Mouse (Mus musculus): ENCODE results near the gene Aldh3b1. TPM values are rescaled to one million over a fixed set of nuclear protein-coding genes. Genes with fewer than 3 reads are reported as not detected.

Aldh3b1 gene
- polyA plus RNA-seq, 1 experiment from 2014 or later = 4.1 TPM

DNA sequence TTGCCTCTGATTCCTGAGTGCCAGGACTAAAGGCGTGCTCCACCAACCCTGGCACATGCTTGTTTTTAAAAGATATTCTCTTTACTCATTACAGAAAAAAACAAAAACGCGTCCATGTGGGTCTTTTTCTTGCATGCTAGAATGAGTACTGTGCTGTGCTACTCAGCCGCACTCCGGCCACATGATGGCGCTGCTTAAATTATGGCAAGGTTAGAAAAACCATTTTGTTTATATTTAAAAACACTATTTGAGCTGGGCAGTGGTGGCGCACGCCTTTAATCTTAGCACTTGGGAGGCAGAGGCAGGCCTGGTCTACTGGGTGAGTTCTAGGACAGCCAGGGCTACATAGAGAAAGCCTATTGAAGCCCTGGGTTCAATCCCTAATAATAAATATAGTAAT, 39.4 kb downstream of the Aldh3b1 start:
- H3K9me3 ChIP-seq (replicated peaks) = no peaks in the 10 kb centered on the region
- peaks cover 97% of the 10 kb centered on the region for H3K36me3 ChIP-seq
- 85% methylated on average over 8 of the region's 8 CpGs for WGBS
- H3K27me3 ChIP-seq = no peaks in the 10 kb centered on the region
- ATAC-seq (replicated peaks; ENCODE audit: low FRiP score) = no peak
- H3K4me2 ChIP-seq = no peak overlapping the region
- no peaks in the 10 kb centered on the region for H3K4me1 ChIP-seq
- no peak overlapping the region for H3K27ac ChIP-seq
- H3K4me3 ChIP-seq (replicated peaks) = no peak overlapping the region
- no peak overlapping the region for H3K9ac ChIP-seq

DNA sequence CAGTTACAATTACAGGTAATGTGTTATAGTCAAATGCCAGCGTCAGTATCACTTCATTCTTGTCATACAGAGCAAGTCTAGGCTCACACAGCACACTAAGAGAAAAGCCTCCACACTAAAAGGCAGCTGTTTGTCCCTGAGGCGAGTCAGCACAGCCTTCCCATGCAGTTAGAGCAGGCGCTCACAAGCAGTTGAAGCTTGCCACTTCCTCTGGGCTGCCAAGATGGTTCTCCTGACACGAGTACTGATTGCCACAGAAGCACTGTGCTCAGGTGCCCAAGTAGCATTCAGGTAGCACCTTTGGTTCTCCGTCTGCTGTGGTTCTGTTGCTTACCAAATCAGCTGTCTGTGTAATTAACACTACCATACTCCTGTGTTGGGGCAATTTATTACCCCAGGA, 40.5 kb downstream of the Aldh3b1 start:
- WGBS = 95% methylated on average over 5 of the region's 5 CpGs

DNA sequence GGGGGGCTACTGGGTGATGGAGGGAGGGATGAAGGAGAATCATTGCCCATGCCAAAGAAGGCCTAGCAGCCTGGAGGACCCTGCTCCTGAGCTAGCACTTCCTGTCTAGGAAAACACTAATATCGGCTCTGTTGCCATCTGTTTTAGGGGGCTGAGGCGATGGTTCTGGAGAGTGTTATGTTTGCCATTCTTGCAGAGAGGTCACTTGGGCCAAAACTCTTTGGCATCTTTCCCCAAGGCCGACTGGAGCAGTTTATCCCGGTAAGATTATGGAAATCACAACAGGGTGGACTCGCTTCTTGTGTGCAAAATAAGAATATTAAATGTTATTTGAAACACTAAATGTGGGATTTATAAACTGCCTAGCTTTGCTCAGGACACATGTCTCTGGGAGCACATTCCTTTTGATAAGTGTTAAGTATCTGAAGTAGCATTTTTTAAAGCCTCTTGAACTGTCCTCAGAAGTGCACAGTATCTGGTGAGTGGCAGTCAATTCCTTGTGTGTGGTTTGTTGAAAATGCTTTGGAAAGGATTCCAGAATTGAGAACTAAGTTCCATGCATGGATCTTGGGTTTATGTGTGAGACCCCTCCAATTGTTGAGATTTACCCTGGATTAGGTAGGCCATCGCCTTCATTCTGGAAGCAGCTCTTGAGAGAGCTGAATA, 45.1 kb downstream of the Aldh3b1 start:
- Histone ChIP-seq H3K36me3 (peaks cover 47% of the 10 kb centered on the region), H3K27ac (no peak overlapping the region), H3K4me2 (no peak overlapping the region), H3K9me3 (replicated peaks) (no peaks in the 10 kb centered on the region), H3K9ac (no peak overlapping the region), H3K4me3 (replicated peaks) (no peak overlapping the region), H3K27me3 (no peaks in the 10 kb centered on the region), H3K4me1 (no peaks in the 10 kb centered on the region)
- whole genome bisulfite sequencing = 77% methylated on average over 6 of the region's 6 CpGs
- no peak for ATAC-seq (replicated peaks; ENCODE audit: low FRiP score)

More for the DNA sequence above, 40.5 kb downstream of the Aldh3b1 start:
- ATAC-seq (replicated peaks; ENCODE audit: low FRiP score) = no peak
- no peaks in the 10 kb centered on the region for H3K9me3 ChIP-seq (replicated peaks)
- peaks cover 93% of the 10 kb centered on the region for H3K36me3 ChIP-seq
- H3K4me2 ChIP-seq = no peak overlapping the region
- no peak overlapping the region for H3K4me3 ChIP-seq (replicated peaks)
- H3K4me1 ChIP-seq = no peaks in the 10 kb centered on the region
- H3K27me3 ChIP-seq = no peaks in the 10 kb centered on the region
- no peak overlapping the region for H3K9ac ChIP-seq
- H3K27ac ChIP-seq = no peak overlapping the region

DNA sequence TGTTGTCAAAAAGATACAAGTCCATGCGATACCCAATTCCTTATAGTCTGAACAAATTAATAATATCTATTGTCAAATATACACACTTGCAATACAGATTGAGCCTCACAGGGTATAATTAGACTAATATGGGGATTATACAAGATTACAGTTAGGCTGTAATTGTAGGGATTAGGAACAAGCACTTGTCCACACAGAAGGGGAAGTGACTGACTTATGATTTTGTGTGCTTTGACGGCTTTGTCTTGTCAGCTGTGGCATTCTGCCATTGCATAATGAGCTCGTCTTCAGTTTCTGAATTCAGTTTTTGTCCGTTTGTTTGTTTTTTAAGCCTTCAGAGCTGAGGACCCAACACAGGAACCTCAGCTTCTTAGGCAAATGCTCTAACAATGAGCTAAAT, 47.4 kb downstream of the Aldh3b1 start:
- no peak overlapping the region for H3K4me2 ChIP-seq
- H3K27me3 ChIP-seq = no peaks in the 10 kb centered on the region
- no peak overlapping the region for H3K4me3 ChIP-seq (replicated peaks)
- no peaks in the 10 kb centered on the region for H3K9me3 ChIP-seq (replicated peaks)
- H3K4me1 ChIP-seq = no peaks in the 10 kb centered on the region
- ATAC-seq (replicated peaks; ENCODE audit: low FRiP score) = no peak
- peaks cover 30% of the 10 kb centered on the region for H3K36me3 ChIP-seq
- no peak overlapping the region for H3K27ac ChIP-seq
- WGBS = 83% methylated on average over 4 of the region's 4 CpGs
- no peak overlapping the region for H3K9ac ChIP-seq

DNA sequence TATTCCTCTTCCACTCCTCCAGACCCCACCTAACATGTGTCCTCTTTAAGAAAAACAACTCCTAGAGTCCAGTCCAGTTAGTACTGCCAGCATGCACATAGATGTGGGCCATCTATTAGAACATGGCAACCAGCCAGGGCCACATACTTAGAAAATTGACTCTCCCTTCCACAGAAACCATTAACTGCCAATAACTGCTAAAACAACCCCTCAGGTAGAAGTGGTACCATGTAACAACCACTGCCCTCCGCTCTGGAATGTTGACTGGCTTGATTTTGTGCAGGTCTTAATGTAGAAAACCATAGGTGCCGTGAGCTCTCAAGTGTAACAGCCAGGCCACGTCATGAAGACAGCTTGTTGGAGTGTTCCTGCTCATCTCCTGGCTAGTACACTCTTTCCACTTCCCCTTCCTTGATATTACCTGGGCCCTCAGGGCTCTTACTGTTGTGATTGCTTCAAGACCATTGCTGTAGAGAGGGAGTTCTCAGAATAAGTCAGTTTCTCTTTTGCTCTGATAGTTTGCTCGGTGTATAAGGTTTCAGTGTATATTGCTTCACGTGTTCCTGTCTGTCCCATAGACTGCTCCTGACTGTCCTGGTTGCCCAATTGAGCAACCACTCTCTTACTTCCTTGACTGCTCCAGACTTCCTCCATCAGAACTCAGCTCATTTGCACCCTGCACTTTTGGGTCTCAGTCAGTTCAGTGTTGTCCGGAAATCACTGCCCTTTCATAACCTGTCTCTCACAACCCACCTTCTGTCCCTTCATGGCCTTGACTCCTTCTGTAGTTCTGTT, 49.4 kb downstream of the Aldh3b1 start:
- 75% methylated on average over 6 of the region's 6 CpGs for WGBS
- H3K27me3 ChIP-seq = no peaks in the 10 kb centered on the region
- H3K4me3 ChIP-seq (replicated peaks) = no peak overlapping the region
- H3K9me3 ChIP-seq (replicated peaks) = no peaks in the 10 kb centered on the region
- ATAC-seq (replicated peaks; ENCODE audit: low FRiP score) = no peak
- no peaks in the 10 kb centered on the region for H3K4me1 ChIP-seq
- no peak overlapping the region for H3K9ac ChIP-seq
- H3K4me2 ChIP-seq = no peak overlapping the region
- no peak overlapping the region for H3K27ac ChIP-seq
- peaks cover 30% of the 10 kb centered on the region for H3K36me3 ChIP-seq

DNA sequence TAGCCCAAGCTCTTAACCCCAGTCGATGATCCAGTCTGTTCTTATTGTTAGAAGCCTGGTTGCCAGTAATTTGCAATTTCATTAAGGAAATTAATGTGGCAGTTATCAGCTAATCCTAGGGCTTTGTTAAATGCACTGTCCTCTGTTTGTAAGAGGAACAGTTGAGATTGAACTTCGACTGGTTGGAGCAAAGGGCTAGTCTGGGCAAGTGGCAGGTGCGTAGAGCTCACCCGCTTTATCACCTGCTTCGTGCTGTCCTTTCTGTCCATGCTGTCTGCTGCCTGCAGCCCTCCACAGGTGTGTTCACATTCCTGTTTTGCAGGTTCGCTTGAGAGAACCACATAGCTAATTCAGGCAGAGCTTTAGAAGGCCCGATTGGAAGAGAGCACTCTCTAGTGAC, 54.6 kb downstream of the Aldh3b1 start:
- no peak overlapping the region for H3K4me2 ChIP-seq
- 88% methylated on average over 7 of the region's 7 CpGs for WGBS
- H3K27me3 ChIP-seq = no peaks in the 10 kb centered on the region
- H3K27ac ChIP-seq = no peak overlapping the region
- 0 out of 2 replicates have a peak, but pooled peaks cover 3% of the 10 kb centered on the region for H3K4me1 ChIP-seq
- H3K4me3 ChIP-seq (replicated peaks) = no peak overlapping the region
- no peaks in the 10 kb centered on the region for H3K9me3 ChIP-seq (replicated peaks)
- peaks cover 33% of the 10 kb centered on the region for H3K36me3 ChIP-seq
- no peak overlapping the region for H3K9ac ChIP-seq
- no peak for ATAC-seq (replicated peaks; ENCODE audit: low FRiP score)

DNA sequence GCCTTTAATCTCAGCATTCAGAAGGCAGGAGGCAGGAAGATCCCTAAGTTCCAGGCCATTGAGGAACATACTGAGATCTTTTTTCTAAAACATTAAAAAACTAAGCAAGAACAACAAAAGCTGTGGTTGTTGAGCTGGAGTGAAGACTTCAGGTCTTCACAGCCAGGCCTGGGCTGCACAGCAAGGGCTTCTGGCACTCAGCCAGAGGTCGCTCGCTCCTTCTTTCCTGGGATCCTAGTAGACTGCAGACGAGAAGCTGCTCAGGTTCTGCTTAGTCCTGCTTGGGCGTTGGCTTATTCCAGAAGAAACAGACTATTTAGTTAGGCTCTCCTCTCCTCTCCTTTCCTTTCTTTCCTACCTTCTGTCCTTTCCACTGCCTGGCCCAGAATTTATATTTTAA, 57.2 kb downstream of the Aldh3b1 start:
- H3K9ac ChIP-seq = no peak overlapping the region
- H3K27ac ChIP-seq = no peak overlapping the region
- WGBS = 57% methylated on average over 4 of the region's 4 CpGs
- H3K36me3 ChIP-seq = peaks cover 31% of the 10 kb centered on the region
- H3K4me1 ChIP-seq = 0 out of 2 replicates have a peak, but pooled peaks cover 3% of the 10 kb centered on the region
- H3K4me2 ChIP-seq = no peak overlapping the region
- no peaks in the 10 kb centered on the region for H3K9me3 ChIP-seq (replicated peaks)
- H3K4me3 ChIP-seq (replicated peaks) = no peak overlapping the region
- H3K27me3 ChIP-seq = no peaks in the 10 kb centered on the region
- no peak for ATAC-seq (replicated peaks; ENCODE audit: low FRiP score)

DNA sequence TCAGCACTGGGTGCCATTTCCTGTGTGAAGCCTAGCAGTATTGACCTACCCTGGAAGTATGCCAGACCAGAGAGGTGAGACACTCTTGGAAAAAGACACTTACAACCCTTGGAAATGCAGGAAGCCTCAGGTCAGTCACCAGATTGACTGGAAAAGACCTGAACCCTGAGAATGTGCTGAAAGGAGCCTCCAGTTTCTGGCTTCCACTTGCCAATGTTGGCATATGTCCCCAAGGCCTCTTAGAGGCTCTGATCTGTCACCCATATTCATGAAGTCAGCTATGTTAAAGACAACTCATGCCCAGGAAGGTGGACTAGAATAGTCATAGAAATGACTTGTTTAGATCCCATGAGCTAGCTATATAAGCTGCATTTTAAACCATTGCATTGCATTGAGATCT, 58.1 kb downstream of the Aldh3b1 start:
- Histone ChIP-seq H3K9me3 (replicated peaks) (no peaks in the 10 kb centered on the region), H3K4me1 (0 out of 2 replicates have a peak, but pooled peaks cover 3% of the 10 kb centered on the region), H3K27me3 (no peaks in the 10 kb centered on the region)

DNA sequence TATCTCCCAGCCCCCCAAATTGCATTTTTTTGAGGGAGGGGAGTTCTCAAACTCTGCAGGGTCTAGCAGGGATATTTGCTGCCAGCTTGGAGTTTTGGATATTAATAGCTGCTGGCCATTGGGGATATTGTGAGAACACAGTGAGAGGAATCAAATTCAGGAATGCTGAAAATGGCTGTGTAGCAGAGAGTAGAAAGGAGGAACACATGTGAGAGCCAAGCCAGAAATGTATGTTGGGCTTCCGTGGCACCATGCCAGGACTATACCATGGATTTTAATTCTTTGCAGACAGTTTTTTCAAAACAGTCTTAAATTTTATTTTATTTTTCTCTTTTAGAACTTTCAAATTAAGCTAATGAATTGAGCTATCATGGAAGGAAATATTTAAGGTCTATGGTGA, 61.3 kb downstream of the Aldh3b1 start:
- Histone ChIP-seq H3K4me2 (no peak overlapping the region), H3K4me1 (0 out of 2 replicates have a peak, but pooled peaks cover 3% of the 10 kb centered on the region), H3K36me3 (peaks cover 35% of the 10 kb centered on the region), H3K9ac (no peak overlapping the region), H3K27ac (no peak overlapping the region), H3K4me3 (replicated peaks) (no peak overlapping the region), H3K9me3 (replicated peaks) (0 out of 2 replicates have a peak, but pooled peaks cover 3% of the 10 kb centered on the region), H3K27me3 (no peaks in the 10 kb centered on the region)
- WGBS = 91% methylated on average over 1 of the region's 1 CpGs
- no peak for ATAC-seq (replicated peaks; ENCODE audit: low FRiP score)

More for the DNA sequence above, 58.1 kb downstream of the Aldh3b1 start:
- Histone ChIP-seq H3K36me3 (peaks cover 31% of the 10 kb centered on the region), H3K4me3 (replicated peaks) (no peak overlapping the region), H3K9ac (no peak overlapping the region), H3K4me2 (no peak overlapping the region), H3K27ac (no peak overlapping the region)
- ATAC-seq (replicated peaks; ENCODE audit: low FRiP score) = no peak

DNA sequence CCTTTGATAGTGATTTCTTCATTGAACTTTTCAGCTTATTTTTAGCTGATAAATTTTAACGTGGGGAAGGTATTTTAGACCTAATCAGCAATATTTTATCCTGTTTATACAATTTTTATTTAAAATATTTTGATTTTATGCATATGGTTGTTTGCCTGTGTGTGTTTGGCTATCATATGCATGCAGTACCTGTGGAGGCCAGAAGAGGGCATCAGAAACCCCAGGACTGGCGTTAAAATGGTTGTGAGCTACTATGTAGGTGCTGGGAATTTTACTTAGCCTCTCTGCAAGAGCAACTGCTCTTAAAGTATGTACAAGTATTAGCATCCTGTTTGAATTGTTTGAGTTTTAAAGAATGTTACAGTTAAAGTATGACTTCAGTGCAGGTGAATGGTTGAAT, 64.6 kb downstream of the Aldh3b1 start:
- Histone ChIP-seq H3K9me3 (replicated peaks) (0 out of 2 replicates have a peak, but pooled peaks cover 3% of the 10 kb centered on the region), H3K27ac (no peak overlapping the region), H3K4me3 (replicated peaks) (no peak overlapping the region), H3K36me3 (peaks cover 31% of the 10 kb centered on the region), H3K9ac (no peak overlapping the region), H3K4me2 (no peak overlapping the region), H3K27me3 (no peaks in the 10 kb centered on the region), H3K4me1 (no peaks in the 10 kb centered on the region)
- no peak for ATAC-seq (replicated peaks; ENCODE audit: low FRiP score)
- 89% methylated on average over 2 of the region's 2 CpGs for WGBS

Data from kidney, embryonic 15.5 days (tissue).